Mouse (Mus musculus): ENCODE results near the gene Bik. TPM values are rescaled to one million over a fixed set of nuclear protein-coding genes. Genes with fewer than 3 reads are reported as not detected.

Gene Bik
- total RNA-seq, 2 experiments from 2014 or later = not detected

Small RNA genes lying within 50 kb of the gene (microRNA-seq; reads per million reads assigned to microRNA genes)
- not detected for gene Gm24575

Other genes with a start within 250 kb of the Bik start
- 10 to 100 TPM; 20.1 to 23.4 TPM for gene Arfgap3, start 176.6 kb upstream of the Bik start, total RNA-seq (2021)
- 10 to 100 TPM; 47.5 to 48.6 TPM for gene Pacsin2, start 62.3 kb upstream of the Bik start, total RNA-seq (2021)
- 10 to 100 TPM; 57.7 to 61.2 TPM for gene Ttll1, start 16.0 kb upstream of the Bik start, total RNA-seq (2021)
- gene Tspo, start 36.7 kb downstream of the Bik start, total RNA-seq (2021) = 1 to 10 TPM; 2.6 to 2.9 TPM
- 10 to 100 TPM; 33.8 to 38.3 TPM for gene Mcat, start 36.9 kb downstream of the Bik start, total RNA-seq (2021)
- 10 to 100 TPM; 19.1 to 19.2 TPM for gene Ttll12, start 68.3 kb downstream of the Bik start, total RNA-seq (2021)
- gene Scube1, start 198.2 kb downstream of the Bik start, total RNA-seq (2021) = 10 to 100 TPM; 38.2 to 39.3 TPM